Comparison of ENCODE assay signal across 8 mouse cellular contexts in genomic region chr9:117018741-117019163, GRCm38 (mm10).
DNase-seq lines count a peak whose midpoint lies in the region; ATAC-seq and TF ChIP-seq lines count a peak whose summit lies in the region.

No protein-coding gene starts in this region.

- peak; percentile 13 for DNase-seq in cerebellum, adult 11-12 months
- no peak for DNase-seq in cerebellum, postnatal 4 days (ENCODE audit: low spot score in 2 of 2)
- peak; percentile 61 for DNase-seq in adipocyte (ENCODE audit: low spot score)
- DNase-seq in liver, adult 2 months (ENCODE audit: extremely low read depth, low read depth, low spot score), result peak; percentile 73
- no peak for DNase-seq in ovary, postnatal 14 days (ENCODE audit: low spot score)

- no peak for TF ChIP-seq POLR2A in liver, adult 2 months (IDR thresholded peaks at IDR 0.05; ENCODE audit: extremely low read depth, insufficient read depth, low read length)

- no peak for TF ChIP-seq CTCF in liver, adult 2 months (IDR thresholded peaks at IDR 0.05; ENCODE audit: low read depth, low read length)

- peak; percentile 61 for ATAC-seq in hindbrain, embryonic 15.5 days (ENCODE audit: low FRiP score, low read depth)
- peak; percentile 34; the same call in 1 of the 2 replicates for ATAC-seq in neural tube, embryonic 14.5 days (ENCODE audit: low read depth)
- no peak for ATAC-seq in forebrain, embryonic 13.5 days

- H3K79me2 ChIP-seq in liver, adult 2 months (ENCODE audit: control insufficient read depth, insufficient read depth, low read length), result no peaks in the 10 kb centered on the region

- no peaks in the 10 kb centered on the region for H3K27me3 ChIP-seq in hindbrain, embryonic 15.5 days
- no peaks in the 10 kb centered on the region for H3K27me3 ChIP-seq in liver, adult 2 months (ENCODE audit: control insufficient read depth, insufficient read depth, low read length)
- no peaks in the 10 kb centered on the region for H3K27me3 ChIP-seq in neural tube, embryonic 14.5 days (ENCODE audit: control insufficient read depth, insufficient read depth, low read length)
- H3K27me3 ChIP-seq in forebrain, embryonic 13.5 days, result no peaks in the 10 kb centered on the region

- H3K9me3 ChIP-seq in hindbrain, embryonic 15.5 days, result no peaks in the 10 kb centered on the region
- no peaks in the 10 kb centered on the region for H3K9me3 ChIP-seq in neural tube, embryonic 14.5 days (ENCODE audit: control insufficient read depth, low read length)
- H3K9me3 ChIP-seq in forebrain, embryonic 13.5 days (replicated peaks), result no peaks in the 10 kb centered on the region

- H3K4me1 ChIP-seq in hindbrain, embryonic 15.5 days (replicated peaks), result peaks cover 13% of the 10 kb centered on the region
- peaks cover 4% of the 10 kb centered on the region for H3K4me1 ChIP-seq in liver, adult 2 months (ENCODE audit: control insufficient read depth, insufficient read depth, low read length)
- H3K4me1 ChIP-seq in neural tube, embryonic 14.5 days (ENCODE audit: control insufficient read depth, insufficient read depth, low read length), result peaks cover 8% of the 10 kb centered on the region; the same call in 1 of the 2 replicates
- peaks cover 4% of the 10 kb centered on the region for H3K4me1 ChIP-seq in forebrain, embryonic 13.5 days

- WGBS in hindbrain, embryonic 15.5 days, result 15% methylated on average over 2 of the region's 2 CpGs
- WGBS in liver, adult 2 months, result 8% methylated on average over 2 of the region's 2 CpGs
- 11% methylated on average over 2 of the region's 2 CpGs for WGBS in neural tube, embryonic 14.5 days
- 39% methylated on average over 2 of the region's 2 CpGs for WGBS in forebrain, embryonic 13.5 days

- H3K4me3 ChIP-seq in hindbrain, embryonic 15.5 days, result no peak overlapping the region
- H3K4me3 ChIP-seq in liver, adult 2 months (ENCODE audit: insufficient read depth, low read depth, low read length), result no peak overlapping the region
- no peak overlapping the region for H3K4me3 ChIP-seq in neural tube, embryonic 14.5 days (ENCODE audit: low read depth, low read length)
- H3K4me3 ChIP-seq in forebrain, embryonic 13.5 days, result no peak overlapping the region

- H3K36me3 ChIP-seq in hindbrain, embryonic 15.5 days, result no peaks in the 10 kb centered on the region
- no peaks in the 10 kb centered on the region for H3K36me3 ChIP-seq in liver, adult 2 months (ENCODE audit: control insufficient read depth, insufficient read depth, low read length)
- H3K36me3 ChIP-seq in neural tube, embryonic 14.5 days (ENCODE audit: control insufficient read depth, insufficient read depth, low read length), result no peaks in the 10 kb centered on the region
- H3K36me3 ChIP-seq in forebrain, embryonic 13.5 days (ENCODE audit: poor library complexity, severe bottlenecking), result no peaks in the 10 kb centered on the region

- H3K27ac ChIP-seq in hindbrain, embryonic 15.5 days (replicated peaks), result peak overlapping the region; percentile 41
- H3K27ac ChIP-seq in liver, adult 2 months (replicated peaks; ENCODE audit: insufficient read depth, low read depth, low read length), result no peak overlapping the region
- no peak overlapping the region; the same call in 1 of the 2 replicates for H3K27ac ChIP-seq in neural tube, embryonic 14.5 days (ENCODE audit: low read depth, low read length)
- no peak overlapping the region for H3K27ac ChIP-seq in forebrain, embryonic 13.5 days

- H3K9ac ChIP-seq in hindbrain, embryonic 15.5 days, result no peak overlapping the region
- no peak overlapping the region for H3K9ac ChIP-seq in liver, adult 2 months (ENCODE audit: low read depth, low read length)
- H3K9ac ChIP-seq in neural tube, embryonic 14.5 days (replicated peaks; ENCODE audit: low read depth, low read length), result 0 out of 2 replicates have a peak overlapping the region, but pooled peaks have one; percentile 2
- H3K9ac ChIP-seq in forebrain, embryonic 13.5 days, result no peak overlapping the region

- no peak overlapping the region for H3K4me2 ChIP-seq in hindbrain, embryonic 15.5 days
- H3K4me2 ChIP-seq in neural tube, embryonic 14.5 days (ENCODE audit: low read depth, low read length), result no peak overlapping the region
- no peak overlapping the region for H3K4me2 ChIP-seq in forebrain, embryonic 13.5 days

Comparison
In these comparisons a context has a peak if more than half of its experiments do, and no peak if none do; other contexts are left out.
1. DNase-seq: peak in cerebellum, adult 11-12 months (single experiment), adipocyte (single experiment) and liver, adult 2 months (single experiment); none in cerebellum, postnatal 4 days (0 of 2) and ovary, postnatal 14 days (single experiment).